Mouse (Mus musculus) spleen, adult 12 weeks (tissue): ENCODE measurements at regions not wholly inside any gene's neighbourhood (a gene's known extent, or its start where the extent isn't known, plus 50 kb on each side); places are given as distances from the start of the nearest gene placed in this dataset.

ENCODE experiments used
- DNase-seq: peaks from one replicate; pipeline ENCODE4 v3.0.0; 2022; ENCODE audit warnings: low spot score

- DNase-seq, result no peak
Measured at GRCm38 (mm10) chr7:144991760-144992159, 52.0 kb upstream of the Ccnd1 start.
